Mouse (Mus musculus): ENCODE measurements around the gene Btnl9. TPM values are rescaled to one million over a fixed set of nuclear protein-coding genes. Genes with fewer than 3 reads are reported as not detected.

The Btnl9 gene
- 7.0 and 12.5 TPM in 2 replicates for polyA plus RNA-seq (2012; rRNA removed)

DNA sequence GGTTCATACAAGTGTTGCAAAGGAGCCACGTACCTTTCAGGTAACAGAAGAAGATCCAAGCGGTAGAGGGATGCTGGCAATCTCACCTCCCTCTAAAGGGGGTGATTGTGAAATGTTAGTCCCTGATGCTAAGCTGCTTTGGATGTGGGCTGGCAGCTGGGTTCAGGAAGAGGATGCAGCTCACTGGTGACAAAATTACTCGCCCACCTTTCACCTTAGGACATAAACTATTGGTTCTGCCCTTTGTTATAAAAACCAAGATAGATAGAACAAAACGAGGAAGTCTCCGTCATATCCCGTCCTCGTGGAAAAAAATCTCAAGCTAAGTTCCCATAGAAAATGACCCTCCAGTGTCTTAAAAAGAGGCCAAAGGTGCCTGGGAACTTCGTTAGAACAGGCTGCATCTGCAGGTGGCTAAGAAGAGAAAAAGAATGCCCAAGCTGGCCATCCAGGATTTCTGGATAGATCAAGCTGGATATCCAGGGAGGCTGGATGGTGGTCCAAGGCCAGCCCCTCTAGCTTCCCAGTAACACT is at the start of gene Btnl9:
Gene Btnl9, minus strand, starts transcription at position 205 of the 534 bp plus-strand sequence.

DNA sequence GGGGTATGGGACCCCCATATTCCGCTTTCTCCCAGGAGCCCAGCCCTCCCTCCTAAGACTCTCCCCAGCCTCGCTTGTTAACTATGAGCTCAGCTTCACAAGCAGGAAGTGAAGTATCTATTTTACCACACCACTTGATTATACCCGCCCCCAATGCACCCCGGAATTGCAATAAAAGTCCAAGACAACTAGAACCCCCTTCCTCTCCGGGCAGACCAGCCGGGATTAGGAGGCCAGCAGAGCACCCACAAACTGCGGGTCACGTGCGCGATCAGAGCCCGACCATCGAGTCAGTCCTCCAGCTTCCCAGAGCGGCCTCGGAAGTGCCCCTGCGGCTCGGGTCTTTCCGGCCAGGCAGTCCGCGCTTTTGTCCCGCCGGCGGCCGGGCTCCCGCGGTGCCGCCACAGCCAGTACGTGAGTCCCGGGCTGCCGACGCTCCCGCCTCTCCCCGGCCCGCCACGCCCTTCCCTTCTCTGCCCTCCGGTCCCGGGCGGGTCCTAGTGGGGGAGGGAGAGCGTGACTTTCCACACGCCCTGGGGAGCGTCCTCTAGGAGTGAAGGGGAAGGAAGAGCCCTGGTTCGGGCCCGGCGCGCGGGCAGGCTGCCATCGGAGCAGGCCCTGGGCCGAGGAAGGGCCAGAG is 16.3 kb upstream of the Btnl9 start, which contains the start of gene Zfp62:
Gene Zfp62, plus strand, starts transcription at position 164 of the 640 bp plus-strand sequence.

DNA sequence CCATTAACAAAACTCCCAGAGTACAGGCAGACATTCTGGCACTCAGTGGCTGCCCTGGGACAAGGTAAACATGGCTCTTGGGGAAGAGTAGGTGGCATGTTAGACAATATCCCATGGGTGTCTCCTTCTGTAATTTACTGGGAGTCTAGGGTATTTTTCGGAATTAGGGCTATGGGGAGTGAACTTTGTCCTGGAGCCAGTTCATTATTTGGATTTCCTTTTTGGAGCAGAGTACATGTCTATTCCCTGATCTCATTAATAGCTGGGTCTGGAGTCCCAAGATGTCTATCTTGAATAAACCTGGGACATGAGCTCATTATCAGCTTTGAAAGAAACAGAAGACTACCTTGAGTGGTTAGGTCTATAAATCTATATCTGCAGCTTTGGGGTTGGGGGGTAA is 32.9 kb downstream of the Btnl9 start, which contains the start of gene Olfr1394:
Gene Olfr1394, plus strand, starts transcription at position 301 of the 400 bp plus-strand sequence.

DNA sequence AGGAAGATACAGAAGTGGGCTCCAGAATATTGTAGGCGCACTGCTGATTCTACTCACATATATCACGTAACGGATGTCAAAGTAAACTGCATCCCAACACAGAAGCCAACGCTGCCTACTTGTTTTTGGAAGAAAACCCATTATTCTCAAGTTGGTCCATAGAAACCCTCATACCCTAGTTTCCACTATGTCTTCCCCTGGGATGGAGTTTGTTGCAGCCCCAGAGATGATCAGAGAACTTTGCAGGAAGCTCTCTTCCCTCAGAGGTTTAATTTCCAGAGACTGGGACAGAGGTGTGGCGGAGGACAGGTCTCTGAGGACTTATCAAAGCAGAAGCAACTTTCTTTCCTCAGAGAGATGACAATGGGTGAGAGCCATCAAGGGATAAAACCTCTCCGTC is 45.0 kb downstream of the Btnl9 start, which contains the start of gene Olfr1395:
Gene Olfr1395, plus strand, starts transcription at position 301 of the 400 bp plus-strand sequence.

Other genes starting within 250 kb of the Btnl9 start
- gene Psme2b, start 241.0 kb downstream of the Btnl9 start, polyA plus RNA-seq (2012; rRNA removed), result 0.68 TPM in 2 replicates
- gene Olfr56, start 208.3 kb downstream of the Btnl9 start, polyA plus RNA-seq (2012; rRNA removed), result 0.08 TPM in 1 of 2 replicates, not detected in the other
- gene 9930111J21Rik1, start 207.8 kb downstream of the Btnl9 start, polyA plus RNA-seq (2012; rRNA removed), result 0.15 and 0.23 TPM in 2 replicates
- not detected in 2 replicates for gene Gm12185, start 194.9 kb downstream of the Btnl9 start, polyA plus RNA-seq (2012; rRNA removed)
- gene Tgtp1, start 193.0 kb downstream of the Btnl9 start, polyA plus RNA-seq (2012; rRNA removed), result 0.02 and 0.05 TPM in 2 replicates
- 0.02 and 0.11 TPM in 2 replicates for gene 9930111J21Rik2, start 135.9 kb downstream of the Btnl9 start, polyA plus RNA-seq (2012; rRNA removed)
- 0.09 and 0.44 TPM in 2 replicates for gene Tgtp2, start 123.0 kb downstream of the Btnl9 start, polyA plus RNA-seq (2012; rRNA removed)
- gene Ifi47, start 110.6 kb downstream of the Btnl9 start, polyA plus RNA-seq (2012; rRNA removed), result 0.30 and 0.34 TPM in 2 replicates
- gene Olfr1396, start 72.3 kb downstream of the Btnl9 start, polyA plus RNA-seq (2012; rRNA removed), result 0.04 and 1.4 TPM in 2 replicates
- not detected in 2 replicates for gene Olfr1395, start 44.9 kb downstream of the Btnl9 start, polyA plus RNA-seq (2012; rRNA removed)
- gene Olfr1394, start 32.8 kb downstream of the Btnl9 start, polyA plus RNA-seq (2012; rRNA removed), result not detected in 2 replicates
- gene Zfp62, start 16.1 kb upstream of the Btnl9 start, polyA plus RNA-seq (2012; rRNA removed), result 0.22 and 0.39 TPM in 2 replicates
- 48.7 and 50.1 TPM in 2 replicates for gene Mgat1, start 57.0 kb upstream of the Btnl9 start, polyA plus RNA-seq (2012; rRNA removed)
- gene Olfr1393, start 91.1 kb upstream of the Btnl9 start, polyA plus RNA-seq (2012; rRNA removed), result not detected in 2 replicates
- gene Olfr1392, start 98.1 kb upstream of the Btnl9 start, polyA plus RNA-seq (2012; rRNA removed), result not detected in 2 replicates
- gene Olfr10, start 117.6 kb upstream of the Btnl9 start, polyA plus RNA-seq (2012; rRNA removed), result not detected in 2 replicates
- gene Olfr1391, start 135.6 kb upstream of the Btnl9 start, polyA plus RNA-seq (2012; rRNA removed), result not detected in 2 replicates
- not detected in 2 replicates for gene Olfr1390, start 148.0 kb upstream of the Btnl9 start, polyA plus RNA-seq (2012; rRNA removed)
- not detected in 2 replicates for gene Olfr1389, start 235.9 kb upstream of the Btnl9 start, polyA plus RNA-seq (2012; rRNA removed)
- not detected in 2 replicates for gene Olfr1388, start 249.5 kb upstream of the Btnl9 start, polyA plus RNA-seq (2012; rRNA removed)